Mouse (Mus musculus) embryonic fibroblast, embryonic 13.5 days (primary cell): ENCODE results near the gene Prrx2.

ENCODE experiments used
- CTCF ChIP-seq: IDR thresholded peaks from 2 replicates; pipeline ENCODE4 v1.5.1; 2011; ENCODE audit warnings: mild to moderate bottlenecking, control low read depth, low read length, moderate library complexity, borderline replicate concordance; ENCODE audit not compliant: insufficient read depth
- POLR2A ChIP-seq: IDR thresholded peaks from 2 replicates; pipeline ENCODE4 v1.6.1; 2011; ENCODE audit warnings: low read depth, mild to moderate bottlenecking, control low read depth, low read length, moderate library complexity

DNA sequence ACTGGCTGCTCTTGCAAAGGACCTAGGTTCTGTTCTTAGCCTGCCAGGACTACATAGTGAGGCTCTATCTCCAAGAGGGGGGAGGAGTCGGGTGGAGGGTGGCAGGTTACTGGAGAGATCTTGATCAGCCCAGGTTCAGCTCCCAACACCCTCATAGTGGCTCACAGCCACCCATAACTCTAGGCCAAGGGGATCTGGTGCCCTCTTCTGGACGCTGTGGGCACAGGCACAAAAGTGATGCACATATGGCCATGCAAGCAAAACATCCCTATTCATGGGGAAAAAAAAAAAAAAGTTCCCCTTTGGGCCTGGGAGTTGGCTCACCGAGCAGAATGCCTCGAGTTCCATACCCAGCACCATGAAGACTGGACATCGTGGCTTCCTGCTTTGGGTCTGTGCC lies 5.5 kb upstream of the Prrx2 start:
- TF ChIP-seq CTCF (peak; percentile 61; the same call in 1 of the 2 replicates), POLR2A (no peak)
